Mouse (Mus musculus): ENCODE results near the gene Pxk.

The Pxk gene

GRCm38 (mm10) chr14:8207105-8207504, 109.1 kb downstream of the Pxk start:
- DNase-seq: no peak

- DNase-seq: no peak
Measured at GRCm38 (mm10) chr14:8207543-8207942, 109.5 kb downstream of the Pxk start.

GRCm38 (mm10) chr14:8208876-8209275, 110.9 kb downstream of the Pxk start:
- no peak for DNase-seq

GRCm38 (mm10) chr14:8209896-8210295, 111.9 kb downstream of the Pxk start:
- no peak for DNase-seq

- DNase-seq: no peak
Measured at GRCm38 (mm10) chr14:8212996-8213395, 115.0 kb downstream of the Pxk start.

GRCm38 (mm10) chr14:8213803-8214224, 115.8 kb downstream of the Pxk start, which contains the start of gene Kctd6:
TSS of gene Kctd6 (plus strand) at chr14:8214140.
- DNase-seq: peak; percentile 100

Data from kidney, postnatal 14 days (tissue).